Mouse (Mus musculus): ENCODE data around the gene Serpine2.
A peak's percentile ranks its signal among the peaks of the same experiment; 100 is the strongest.

Serpine2 gene

DNA sequence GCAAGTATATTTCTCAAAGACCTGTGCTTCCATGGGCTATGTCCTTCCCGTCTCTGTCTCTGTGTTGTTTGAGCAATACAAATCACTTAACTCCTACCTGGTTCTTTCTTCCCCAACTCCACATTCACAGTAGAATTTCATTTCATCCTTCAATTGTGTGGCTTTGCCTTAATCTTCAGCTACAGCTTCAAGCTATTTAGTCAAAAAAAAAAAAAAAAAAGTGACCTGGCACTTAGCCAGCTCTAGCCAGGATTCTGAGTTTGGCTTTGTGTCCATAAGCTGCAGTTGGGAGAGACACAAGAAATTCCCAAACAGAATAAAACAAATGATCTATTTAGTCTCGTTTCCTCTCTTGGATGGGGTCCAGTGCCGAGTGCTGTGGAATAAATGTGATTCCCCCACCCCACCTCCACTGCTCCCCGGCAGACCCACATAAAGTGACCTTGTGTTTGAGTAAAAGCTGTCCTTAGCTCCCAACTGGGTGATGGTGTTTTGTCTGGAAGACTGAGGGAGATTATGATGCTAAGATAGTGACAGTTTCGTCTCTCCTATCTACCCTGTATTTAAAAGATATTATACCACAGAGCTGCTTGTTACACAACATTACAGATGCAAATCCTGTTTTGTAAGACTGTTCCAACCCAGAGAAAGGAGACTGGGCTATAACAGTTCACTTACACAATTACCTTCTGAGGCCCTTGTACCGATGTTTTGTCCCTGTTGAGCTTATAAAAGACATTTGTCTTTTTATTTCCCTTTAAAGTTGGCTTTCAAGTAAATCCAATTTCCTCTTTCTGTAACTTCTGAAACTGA lies at the start of gene Serpine2:
TSS of gene Serpine2 (minus strand) at position 51 of the 813 bp plus-strand sequence.
- no peak for DNase-seq (ENCODE audit: low spot score)

DNA sequence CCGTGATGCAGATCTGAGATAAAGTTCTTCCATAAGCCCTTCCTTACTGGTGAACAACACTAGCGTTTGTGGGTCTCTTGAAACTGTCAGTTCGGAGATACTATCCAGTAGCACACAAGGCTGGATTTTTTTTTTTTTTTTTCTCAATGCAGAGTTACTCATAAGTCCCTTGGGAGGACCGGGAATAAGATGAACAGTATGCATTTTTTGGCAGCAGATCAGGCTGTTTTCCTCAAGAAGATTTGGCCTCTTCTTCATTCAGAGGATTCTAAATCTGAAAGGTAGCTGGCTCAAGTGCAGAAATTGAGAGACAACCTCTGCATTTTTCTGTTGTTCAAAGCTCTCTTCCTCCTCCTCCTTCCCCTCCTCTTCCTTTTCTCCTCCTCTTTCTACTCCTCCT lies 46.8 kb upstream of the Serpine2 start:
- DNase-seq (ENCODE audit: low spot score): no peak

DNA sequence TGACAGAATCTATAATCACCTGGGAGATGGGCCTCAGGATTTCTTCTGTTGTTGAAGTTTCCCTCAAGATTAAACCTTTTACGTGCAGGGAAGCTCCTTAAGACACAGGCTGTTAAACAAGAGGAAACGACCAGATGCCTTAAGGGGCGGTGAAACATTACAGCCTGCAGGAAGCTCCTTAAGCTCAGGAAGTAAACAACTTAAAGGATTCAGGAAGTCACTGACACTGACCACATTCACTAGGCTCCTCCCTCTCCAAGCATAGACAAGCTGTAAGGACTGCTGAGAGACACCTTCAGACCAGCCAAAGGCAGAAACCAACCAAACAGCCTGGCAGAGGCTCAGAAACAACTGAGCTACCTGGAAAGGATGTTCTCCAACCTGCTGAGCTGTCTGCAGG lies 44.3 kb upstream of the Serpine2 start:
- no peak for DNase-seq (ENCODE audit: low spot score)

DNA sequence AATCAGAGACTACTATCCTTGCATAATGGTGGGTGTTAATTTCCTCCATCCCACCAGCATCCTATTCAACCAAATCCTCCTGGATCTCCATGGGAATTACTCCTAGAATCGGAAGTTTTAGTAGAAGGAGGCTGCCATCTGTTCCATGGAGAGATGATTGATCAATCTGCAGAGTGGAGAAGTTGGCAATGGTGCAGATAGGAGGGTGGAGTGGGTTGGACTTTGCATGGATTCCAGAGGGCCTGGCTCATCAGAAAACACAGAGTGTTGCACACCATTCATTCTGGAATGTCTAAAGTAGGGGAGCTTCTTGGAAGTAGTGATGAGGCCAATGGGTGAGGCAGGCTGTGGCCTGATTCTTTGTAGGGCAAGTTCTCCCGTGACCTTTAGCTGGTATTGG lies 41.9 kb upstream of the Serpine2 start:
- DNase-seq (ENCODE audit: low spot score): no peak

DNA sequence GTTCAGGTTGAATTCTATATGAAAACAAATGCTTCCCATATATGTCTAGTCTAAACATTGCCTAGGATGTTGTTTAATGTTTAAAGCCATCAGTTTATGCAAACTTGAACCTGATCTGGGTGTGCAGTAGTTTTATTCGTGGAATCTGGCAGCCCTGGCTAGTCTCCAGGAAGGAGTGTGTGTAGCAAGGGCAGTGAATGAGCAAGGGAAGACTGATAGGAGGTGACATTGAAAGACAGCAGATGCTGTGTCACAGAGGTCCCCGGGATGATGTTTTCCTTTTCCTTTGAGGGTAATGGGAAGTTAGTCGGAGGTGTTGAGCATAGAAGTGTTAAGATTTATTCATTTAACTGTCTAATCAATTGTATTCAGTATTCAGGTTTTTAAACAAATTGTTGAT lies 21.7 kb upstream of the Serpine2 start:
- no peak for DNase-seq (ENCODE audit: low spot score)

DNA sequence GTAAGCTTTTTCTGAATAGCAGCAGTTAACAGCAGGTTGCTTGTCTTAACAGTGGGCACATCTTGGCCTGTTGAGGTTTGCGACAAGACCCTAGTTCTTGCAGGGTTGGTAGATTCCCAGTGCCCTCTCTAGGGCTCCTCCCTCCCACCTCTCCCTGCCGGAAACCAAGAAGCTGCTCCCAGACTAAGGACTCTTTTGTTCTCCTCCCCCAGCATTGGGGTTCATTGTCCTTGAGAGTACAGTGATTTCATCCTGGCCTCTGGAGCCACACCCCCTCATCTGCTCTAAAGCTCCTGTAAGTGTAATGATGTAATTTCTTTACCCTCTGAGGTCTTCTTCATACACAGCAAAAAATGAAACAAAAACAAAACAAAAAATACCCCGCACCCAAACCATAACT lies 13.8 kb upstream of the Serpine2 start:
- DNase-seq (ENCODE audit: low spot score): peak; percentile 11

DNA sequence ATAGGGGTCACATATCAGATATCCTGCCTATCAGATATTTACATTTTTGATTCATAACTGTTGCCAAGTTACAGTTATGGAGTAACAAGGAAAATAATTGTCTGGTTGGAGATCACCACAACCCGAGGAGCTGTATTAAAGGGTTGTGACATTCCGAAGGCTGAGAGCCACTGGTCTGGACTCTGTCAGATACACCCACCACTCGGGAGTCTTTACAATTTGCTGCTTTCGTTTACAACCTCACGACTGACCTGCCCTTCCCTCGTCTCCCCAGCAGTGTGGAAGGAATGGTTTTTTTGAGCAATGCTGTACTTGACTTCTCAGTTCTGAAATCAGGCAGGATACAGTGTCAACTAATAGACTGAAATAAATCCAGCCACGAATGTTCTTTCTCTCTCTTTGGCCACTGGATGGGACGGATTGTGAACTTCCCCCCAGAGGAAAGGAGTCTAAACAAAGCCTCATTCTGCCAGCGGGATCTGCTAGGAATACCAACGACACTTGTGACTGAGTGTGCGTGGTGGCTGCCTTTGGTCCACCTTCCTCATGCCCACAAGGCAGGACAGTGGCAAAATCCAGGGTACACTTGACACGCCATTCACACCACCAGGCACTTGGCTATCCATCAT lies 455 bp downstream of the Serpine2 start:
- DNase-seq (ENCODE audit: low spot score): no peak

DNA sequence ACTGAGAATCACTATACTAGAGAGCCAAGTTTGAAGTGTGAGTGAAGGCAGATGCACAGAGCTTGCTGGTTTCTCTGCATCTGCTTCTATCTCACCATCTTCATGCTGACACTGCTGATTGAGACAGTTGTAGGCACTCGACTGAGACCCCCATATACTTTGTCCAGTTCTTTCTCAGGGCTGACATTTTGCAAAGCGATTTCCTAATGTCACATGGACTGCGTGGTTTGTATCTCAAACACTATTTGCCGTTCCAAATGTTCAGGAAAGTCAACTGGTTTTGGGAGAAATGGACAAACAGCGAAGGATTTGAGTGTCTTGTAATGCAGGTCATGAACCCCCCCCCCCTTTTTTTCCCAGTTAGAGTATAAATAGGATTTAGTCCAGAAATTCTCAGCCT lies 1.0 kb downstream of the Serpine2 start:
- DNase-seq (ENCODE audit: low spot score): no peak

DNA sequence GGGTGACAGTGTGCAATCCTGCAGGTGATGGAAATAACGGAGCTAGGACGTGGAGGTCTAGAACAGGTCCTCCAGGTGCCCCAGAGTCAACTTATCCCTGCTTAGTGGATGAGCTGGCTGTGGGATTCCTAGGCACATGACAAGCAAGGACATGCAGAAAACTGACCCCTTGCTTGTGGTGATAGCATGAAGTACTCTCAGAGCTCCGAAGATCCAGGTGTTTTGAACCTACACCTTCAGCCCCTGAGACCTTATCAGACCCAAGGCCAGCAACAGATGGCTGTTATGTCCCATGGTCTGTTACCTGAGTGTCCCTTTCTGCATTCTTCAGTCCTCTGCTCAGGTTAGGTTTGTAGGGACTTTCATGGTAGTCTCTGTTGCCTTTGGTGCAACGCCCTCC lies 2.0 kb downstream of the Serpine2 start:
- no peak for DNase-seq (ENCODE audit: low spot score)

DNA sequence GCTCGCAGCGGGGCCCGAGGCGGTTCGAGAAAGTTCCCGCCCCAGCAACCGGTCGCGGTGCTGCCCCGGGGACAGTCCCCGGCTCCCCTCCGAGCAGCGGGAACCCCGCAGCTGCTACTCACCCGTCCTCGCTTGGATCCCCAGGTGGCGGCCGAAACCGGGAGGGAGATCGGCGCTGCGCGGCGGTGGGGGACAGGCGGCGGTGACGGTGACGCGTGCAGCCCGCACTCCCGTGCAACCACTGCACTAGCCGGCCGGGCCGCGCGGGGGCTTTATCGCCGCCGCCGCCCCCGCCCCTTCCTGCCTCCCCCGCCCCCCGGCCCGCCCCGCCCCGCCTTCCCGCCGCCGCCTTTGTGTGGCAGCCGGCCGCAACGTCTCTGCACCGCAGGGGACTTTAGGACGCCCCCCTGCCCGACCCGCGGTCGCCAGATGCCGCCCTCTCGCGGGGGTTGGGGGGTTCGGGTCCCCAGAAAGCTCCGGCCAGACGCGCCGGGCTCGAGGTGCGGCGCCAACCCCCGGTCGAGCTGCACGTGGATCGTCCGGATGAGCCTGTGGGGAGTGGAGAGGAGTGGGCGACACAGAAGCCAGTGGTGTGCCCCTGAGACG lies 2.5 kb downstream of the Serpine2 start:
- no peak for DNase-seq (ENCODE audit: low spot score)

DNA sequence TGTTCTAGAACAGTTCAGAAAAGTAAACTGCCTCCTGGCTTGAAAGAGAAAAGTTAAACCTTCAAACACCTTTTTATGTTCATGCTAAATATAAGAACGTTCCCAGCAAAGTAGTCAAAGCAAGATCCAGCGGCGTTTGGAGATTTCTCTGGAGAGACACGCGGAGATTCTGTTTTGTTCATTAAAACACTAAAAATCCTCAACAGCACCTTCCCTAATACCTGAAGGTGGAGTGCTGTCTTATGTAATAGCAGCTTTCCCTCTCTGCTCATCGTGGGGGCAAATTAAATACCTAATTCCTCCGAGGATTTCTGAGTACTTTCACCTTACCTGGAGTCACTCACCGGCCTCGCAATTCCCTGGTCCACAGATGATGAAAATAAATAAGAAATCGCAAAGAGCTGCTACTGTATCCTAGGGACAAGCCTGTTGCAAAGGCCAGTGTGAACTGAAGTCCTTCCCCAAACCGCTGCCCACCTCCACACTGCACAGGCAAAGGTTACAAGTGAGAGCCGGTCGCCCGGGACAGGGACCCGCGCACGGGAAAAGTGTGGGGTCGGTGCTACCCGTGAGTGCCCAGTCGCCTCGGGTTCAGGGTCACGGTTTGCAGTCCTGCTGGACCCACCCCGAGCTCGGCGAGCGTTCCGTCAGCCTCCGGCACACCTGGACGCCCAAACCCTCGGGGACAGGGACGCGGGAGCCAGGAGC lies 3.1 kb downstream of the Serpine2 start:
- peak; percentile 11 for DNase-seq (ENCODE audit: low spot score)

DNA sequence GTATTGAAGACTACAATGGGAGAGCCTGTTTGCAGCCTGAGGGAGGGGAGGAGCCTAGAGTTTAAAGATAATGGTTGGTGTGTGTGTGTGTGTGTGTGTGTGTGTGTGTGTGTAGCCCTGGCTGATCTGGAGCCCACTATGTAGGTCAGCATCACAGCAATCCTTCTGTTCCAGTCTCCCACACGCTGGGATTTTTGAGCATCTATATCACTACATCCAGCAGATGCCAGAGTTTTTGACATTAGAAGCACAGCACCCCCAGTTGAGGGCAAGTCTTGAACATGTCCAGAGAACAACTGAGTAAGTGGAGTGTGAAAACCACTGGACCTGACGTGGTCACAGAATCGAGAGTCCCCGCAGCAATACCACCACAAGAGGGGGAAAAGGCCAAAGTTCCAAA lies 4.2 kb downstream of the Serpine2 start:
- DNase-seq (ENCODE audit: low spot score): no peak

DNA sequence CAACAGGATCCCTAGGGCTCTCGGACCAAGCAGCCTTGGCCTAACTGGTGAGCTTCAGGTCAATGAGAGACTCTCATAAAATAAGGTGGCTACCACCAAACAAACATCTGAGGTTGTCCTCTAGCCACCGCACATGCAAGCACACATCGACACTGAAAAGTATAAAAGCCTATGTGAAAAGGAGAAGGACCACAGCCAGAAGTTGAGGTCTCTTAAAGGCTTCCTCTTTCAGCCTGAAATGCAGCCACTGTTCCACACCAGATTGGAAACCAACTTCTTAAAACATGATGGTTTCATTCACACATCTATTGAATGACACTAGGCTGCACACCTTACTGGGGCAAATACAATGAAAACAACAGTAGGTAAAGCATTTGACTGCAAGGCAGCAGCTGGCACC lies 7.5 kb downstream of the Serpine2 start:
- no peak for DNase-seq (ENCODE audit: low spot score)

DNA sequence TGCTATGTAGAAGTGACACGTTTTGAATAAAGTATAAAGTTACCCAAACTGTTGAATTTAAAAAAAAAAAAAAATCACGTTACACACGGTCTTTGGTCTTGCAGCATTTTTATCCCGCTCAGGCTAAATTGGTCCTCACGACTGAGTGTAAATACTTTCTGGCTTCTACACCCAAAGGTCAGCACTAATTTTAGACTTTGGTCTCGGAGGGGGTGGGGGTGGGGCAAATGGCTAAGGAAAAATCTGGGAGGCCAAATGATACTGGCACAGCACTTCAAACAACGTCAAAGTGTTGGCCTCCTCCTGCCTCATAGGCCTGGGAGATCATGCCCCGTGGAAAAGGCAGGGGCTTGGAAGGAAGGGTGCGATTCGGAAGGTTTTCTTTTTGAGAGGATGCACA lies 10.6 kb downstream of the Serpine2 start:
- DNase-seq (ENCODE audit: low spot score): no peak

DNA sequence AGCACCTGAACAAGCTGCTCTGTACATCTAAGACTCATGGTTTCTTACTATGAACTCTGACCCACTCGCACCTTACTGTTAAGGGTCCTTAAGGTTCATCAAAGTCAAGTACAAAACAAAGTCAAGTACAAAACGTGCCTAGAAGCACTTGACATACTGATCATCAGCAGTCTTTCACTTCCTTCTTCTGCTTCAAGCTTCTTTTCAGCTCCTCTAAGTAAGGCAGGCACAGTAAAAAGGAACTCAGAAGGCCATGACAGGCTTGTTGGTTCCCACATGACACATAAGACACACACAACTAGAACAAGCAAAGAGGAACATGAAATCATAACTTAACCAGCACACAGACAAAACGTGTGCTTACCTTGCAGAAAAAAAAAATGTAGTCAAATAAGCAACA lies 12.3 kb downstream of the Serpine2 start:
- no peak for DNase-seq (ENCODE audit: low spot score)

DNA sequence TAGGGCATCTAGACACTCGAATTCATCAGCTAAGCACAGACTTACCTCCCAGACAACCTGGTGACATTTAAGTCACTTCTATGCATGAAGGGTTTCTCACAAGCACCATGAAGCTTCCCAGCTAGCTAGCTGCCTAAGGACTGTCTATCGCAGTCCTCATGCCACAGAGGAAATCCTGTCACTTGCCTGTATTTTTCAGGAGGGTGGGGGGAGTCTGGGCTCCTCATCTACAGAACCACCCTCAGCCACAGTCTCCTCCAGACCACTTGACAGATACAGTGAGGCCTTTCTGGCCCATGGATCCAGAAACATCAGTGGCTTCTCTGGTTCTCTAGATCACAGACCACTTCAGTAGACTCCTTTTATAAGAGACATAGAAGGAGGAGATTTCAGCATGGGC lies 14.1 kb downstream of the Serpine2 start:
- no peak for DNase-seq (ENCODE audit: low spot score)

DNA sequence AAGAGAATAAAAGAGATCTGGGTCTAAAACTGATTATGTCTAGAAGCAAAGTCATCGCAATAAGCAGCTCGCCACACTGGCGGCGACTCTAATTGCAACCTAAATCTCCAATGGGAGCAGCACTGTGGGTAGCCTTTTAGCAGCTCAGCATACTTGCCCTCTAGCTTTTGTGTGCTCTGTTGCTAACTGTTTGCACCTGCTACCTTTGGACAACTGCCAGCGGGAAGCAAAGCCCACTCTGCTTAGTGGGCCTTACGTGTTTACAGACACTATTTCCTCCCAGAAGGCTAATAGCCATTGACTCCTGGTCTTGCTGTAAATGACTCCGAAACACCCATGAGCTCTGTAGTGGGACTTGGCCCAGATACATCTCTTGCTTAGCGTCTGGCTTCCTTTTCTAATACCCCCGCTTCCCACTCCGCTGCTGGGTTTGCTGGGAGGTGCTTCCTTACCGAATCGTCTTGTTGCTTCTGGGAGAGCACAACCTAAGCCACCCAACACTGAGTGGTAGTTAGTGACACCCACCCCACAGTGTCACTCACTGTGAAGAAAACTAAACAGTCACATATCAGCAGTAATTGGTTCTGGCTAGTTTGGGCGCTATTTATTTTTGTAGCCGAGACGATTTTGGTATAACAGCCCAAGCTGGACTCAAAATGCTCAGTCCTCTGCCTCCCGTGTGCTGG lies 28.1 kb downstream of the Serpine2 start:
- no peak for DNase-seq (ENCODE audit: low spot score)

DNA sequence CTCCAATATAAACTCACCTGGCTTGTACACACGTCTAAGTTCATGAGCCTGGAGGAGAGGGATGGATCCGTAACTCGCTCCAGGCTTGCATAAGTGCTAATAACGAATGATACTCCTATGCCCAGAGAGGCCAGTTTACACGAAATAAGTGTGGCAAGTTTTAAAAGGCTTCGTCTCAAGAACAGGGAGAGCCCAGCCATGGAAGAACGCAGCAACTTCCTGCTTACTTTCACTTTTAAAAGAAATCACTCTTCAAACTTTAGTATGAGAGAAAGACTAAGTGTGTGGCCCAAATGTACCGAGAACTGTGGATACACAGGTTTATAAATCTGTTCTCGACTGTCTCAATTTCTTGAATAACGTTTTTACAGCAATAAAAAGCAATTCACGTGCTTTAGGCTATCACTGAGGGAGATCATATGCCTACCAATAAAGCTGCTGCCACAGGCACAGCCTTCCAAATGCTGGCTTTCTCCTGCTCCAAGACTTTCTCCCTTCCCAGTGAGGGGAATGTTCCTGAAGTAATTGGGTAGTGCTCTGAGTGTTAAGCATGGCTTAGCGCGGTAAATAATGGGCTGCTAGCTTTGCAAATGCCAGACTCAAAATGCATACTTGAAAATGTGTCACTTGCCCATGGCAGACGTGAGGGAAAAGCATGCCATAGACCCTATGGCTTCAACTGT lies 36.9 kb downstream of the Serpine2 start:
- DNase-seq (ENCODE audit: low spot score): no peak

DNA sequence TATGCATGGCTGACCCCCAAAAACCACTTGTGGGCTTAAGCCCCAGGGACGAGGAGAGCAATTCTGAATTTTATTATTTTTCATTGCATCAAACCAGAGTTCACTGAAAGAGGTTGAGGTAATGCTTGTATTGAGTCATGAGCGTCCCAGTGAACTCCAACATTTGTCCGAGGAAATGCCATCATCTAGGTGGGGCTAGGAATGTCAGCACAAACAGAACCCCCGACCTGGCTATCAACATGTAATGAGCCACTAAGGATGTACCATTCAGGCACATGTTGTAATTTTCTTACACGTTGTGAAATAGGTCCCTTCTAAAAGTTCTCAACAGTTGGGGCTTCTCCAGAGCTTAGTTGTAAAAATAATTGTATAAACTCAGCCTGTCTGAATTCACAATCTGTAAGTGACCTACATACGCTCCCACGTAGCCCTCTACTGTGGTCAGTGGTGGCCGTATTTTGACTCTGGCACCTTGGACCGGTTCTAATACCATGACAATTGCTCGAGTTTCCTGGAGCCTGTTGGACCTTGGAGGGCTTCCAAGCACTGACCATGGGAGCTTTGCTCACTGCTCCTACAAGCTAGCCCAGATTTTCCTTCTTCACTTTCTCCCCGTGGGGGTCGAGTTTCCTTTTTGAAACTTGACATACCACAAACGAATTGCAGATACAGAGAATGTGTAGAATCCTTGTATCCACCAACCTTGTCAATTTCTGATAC lies 38.0 kb downstream of the Serpine2 start:
- no peak for DNase-seq (ENCODE audit: low spot score)

DNA sequence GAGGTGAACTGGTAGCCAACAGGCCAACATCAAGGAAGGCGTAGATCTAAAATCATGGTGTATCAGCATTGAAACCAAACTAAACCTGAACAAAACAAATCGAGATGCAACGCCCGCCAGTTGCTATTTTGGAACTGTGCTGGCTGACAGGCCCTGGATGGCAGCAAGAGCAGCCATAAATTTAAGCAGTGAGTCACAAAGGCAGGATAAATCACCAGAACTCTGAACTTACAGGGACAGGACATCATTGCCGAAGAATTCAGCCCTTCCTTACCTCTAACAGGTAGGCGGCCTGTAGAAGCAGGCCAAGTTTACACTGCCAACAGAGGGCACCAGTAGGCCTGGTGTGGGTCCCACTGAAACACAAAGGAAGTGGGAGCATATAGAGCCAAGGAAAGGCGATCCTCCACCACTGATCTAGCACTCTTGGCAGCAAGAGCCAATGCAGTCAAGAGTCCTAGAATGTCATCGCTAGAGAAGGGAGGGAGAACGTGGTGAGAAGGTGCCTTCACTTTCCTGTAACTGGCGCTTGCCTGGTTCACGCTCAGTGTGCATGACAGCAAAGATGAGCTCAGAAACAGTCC lies 41.6 kb downstream of the Serpine2 start:
- DNase-seq (ENCODE audit: low spot score): no peak

DNA sequence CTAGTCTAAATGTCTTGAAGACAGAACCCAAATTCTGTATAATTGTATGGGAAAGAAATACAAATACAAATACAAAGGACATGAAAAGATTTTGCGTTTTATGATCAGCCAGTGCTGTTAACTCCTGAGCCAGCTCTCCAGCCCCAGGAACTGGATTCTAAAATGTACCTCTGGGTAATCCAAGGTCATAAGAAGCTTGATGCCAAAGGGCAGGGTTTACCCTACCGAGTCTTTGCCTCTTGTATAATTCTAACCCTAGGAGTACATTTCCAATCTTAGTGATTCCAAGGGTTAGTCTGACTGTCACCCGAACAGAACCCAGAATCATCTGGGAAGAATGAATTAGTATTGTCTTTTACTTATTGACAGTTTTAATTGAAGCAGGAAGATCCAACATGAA lies 45.5 kb downstream of the Serpine2 start:
- DNase-seq (ENCODE audit: low spot score): no peak

Measured in testis, postnatal 14 days (tissue).